Mouse (Mus musculus): ENCODE data around the gene Arl4a. TPM values are rescaled to one million over a fixed set of nuclear protein-coding genes. Genes with fewer than 3 reads are reported as not detected.

Arl4a gene
- polyA plus RNA-seq, 1 experiment from 2014 or later = 61.4 TPM

- Histone ChIP-seq H3K4me2 (no peak overlapping the region), H3K9me3 (replicated peaks) (no peaks in the 10 kb centered on the region), H3K4me1 (peaks cover 16% of the 10 kb centered on the region), H3K36me3 (no peaks in the 10 kb centered on the region), H3K9ac (no peak overlapping the region), H3K4me3 (no peak overlapping the region), H3K27me3 (replicated peaks) (no peaks in the 10 kb centered on the region), H3K27ac (no peak overlapping the region)
- no peak for ATAC-seq
- WGBS (ENCODE audit: insufficient replicate concordance) = 48% methylated on average over 4 of the region's 4 CpGs
These were observed 39.0 kb downstream of the Arl4a start for GRCm38 (mm10) chr12:39998853-39999195.

- H3K4me1 ChIP-seq = peaks cover 16% of the 10 kb centered on the region
- no peak overlapping the region for H3K9ac ChIP-seq
- H3K27me3 ChIP-seq (replicated peaks) = no peaks in the 10 kb centered on the region
- H3K36me3 ChIP-seq = no peaks in the 10 kb centered on the region
- H3K4me2 ChIP-seq = no peak overlapping the region
- no peak overlapping the region for H3K27ac ChIP-seq
- no peak overlapping the region for H3K4me3 ChIP-seq
- no peaks in the 10 kb centered on the region for H3K9me3 ChIP-seq (replicated peaks)
- ATAC-seq = no peak
- 29% methylated on average over 9 of the region's 9 CpGs for WGBS (ENCODE audit: insufficient replicate concordance)
These were observed 39.6 kb downstream of the Arl4a start for GRCm38 (mm10) chr12:39998070-39998852.

DNA sequence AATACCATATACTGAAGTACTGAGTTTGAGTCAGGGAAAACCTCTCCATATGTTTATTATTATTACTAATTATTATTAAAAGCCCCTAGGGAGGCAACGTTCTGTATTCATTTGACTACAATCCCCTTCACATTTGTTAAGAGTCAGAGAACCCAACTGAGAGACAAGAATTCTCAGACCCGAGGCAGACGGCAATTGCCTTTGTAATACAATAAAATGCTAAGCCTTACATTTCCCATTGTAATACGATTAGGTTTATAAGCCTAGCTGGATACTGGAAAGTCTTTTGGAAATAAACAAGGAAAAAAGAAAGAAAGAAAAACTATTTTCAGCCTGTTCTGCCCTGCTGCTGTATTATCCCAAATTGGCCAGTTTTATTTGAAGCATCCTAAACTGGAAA is 40.2 kb downstream of the Arl4a start:
- Histone ChIP-seq H3K36me3 (no peaks in the 10 kb centered on the region), H3K4me3 (no peak overlapping the region), H3K27me3 (replicated peaks) (no peaks in the 10 kb centered on the region), H3K9me3 (replicated peaks) (no peaks in the 10 kb centered on the region), H3K4me2 (no peak overlapping the region), H3K4me1 (peaks cover 16% of the 10 kb centered on the region), H3K9ac (no peak overlapping the region), H3K27ac (no peak overlapping the region)
- no peak for ATAC-seq
- 59% methylated on average over 4 of the region's 4 CpGs for WGBS (ENCODE audit: insufficient replicate concordance)

DNA sequence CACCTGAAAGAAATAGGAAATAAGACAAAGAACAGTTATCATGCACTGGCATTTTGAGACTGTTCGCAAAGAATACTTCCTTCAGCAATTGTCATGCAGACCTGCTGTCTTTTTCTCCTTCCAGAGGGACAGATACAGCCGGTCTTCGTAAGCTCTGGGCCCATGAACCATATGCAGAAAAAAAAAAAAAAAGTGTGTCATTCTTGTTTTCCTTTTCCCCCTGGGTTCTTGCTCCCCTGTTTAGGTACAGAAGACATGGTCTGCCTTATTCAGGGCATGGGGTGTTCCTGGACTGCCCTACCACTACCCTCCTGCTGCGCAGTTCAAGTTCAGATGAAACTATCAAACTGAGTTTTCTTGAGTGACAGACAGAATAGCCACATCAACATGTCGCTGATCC is 41.8 kb downstream of the Arl4a start:
- H3K9ac ChIP-seq = peak overlapping the region; percentile 33; the same call in 1 of the 2 replicates
- H3K36me3 ChIP-seq = no peaks in the 10 kb centered on the region
- H3K4me1 ChIP-seq = peaks cover 16% of the 10 kb centered on the region
- WGBS (ENCODE audit: insufficient replicate concordance) = 50% methylated on average over 5 of the region's 5 CpGs
- H3K27ac ChIP-seq = peak overlapping the region; percentile 31
- ATAC-seq = peak; percentile 65
- no peak overlapping the region for H3K4me2 ChIP-seq
- H3K4me3 ChIP-seq = no peak overlapping the region
- H3K9me3 ChIP-seq (replicated peaks) = no peaks in the 10 kb centered on the region
- no peaks in the 10 kb centered on the region for H3K27me3 ChIP-seq (replicated peaks)

GRCm38 (mm10) chr12:39995609-39996008 is 42.2 kb downstream of the Arl4a start:
- no peak overlapping the region for H3K4me2 ChIP-seq
- peak; percentile 90 for ATAC-seq
- peak overlapping the region; percentile 31; the same call in 1 of the 2 replicates for H3K27ac ChIP-seq
- H3K36me3 ChIP-seq = no peaks in the 10 kb centered on the region
- no peak overlapping the region for H3K4me3 ChIP-seq
- no peak overlapping the region for H3K9ac ChIP-seq
- WGBS (ENCODE audit: insufficient replicate concordance) = 26% methylated on average over 1 of the region's 1 CpGs
- peaks cover 16% of the 10 kb centered on the region for H3K4me1 ChIP-seq
- no peaks in the 10 kb centered on the region for H3K27me3 ChIP-seq (replicated peaks)
- H3K9me3 ChIP-seq (replicated peaks) = no peaks in the 10 kb centered on the region

- peaks cover 12% of the 10 kb centered on the region for H3K4me1 ChIP-seq
- no peaks in the 10 kb centered on the region for H3K27me3 ChIP-seq (replicated peaks)
- no peak overlapping the region for H3K4me3 ChIP-seq
- H3K9me3 ChIP-seq (replicated peaks) = no peaks in the 10 kb centered on the region
- no peak overlapping the region for H3K4me2 ChIP-seq
- H3K9ac ChIP-seq = no peak overlapping the region
- H3K27ac ChIP-seq = no peak overlapping the region
- H3K36me3 ChIP-seq = no peaks in the 10 kb centered on the region
- 63% methylated on average over 6 of the region's 6 CpGs for WGBS (ENCODE audit: insufficient replicate concordance)
- ATAC-seq = no peak
These were observed 45.0 kb downstream of the Arl4a start for GRCm38 (mm10) chr12:39992767-39993302.

GRCm38 (mm10) chr12:39990830-39991780 is 46.7 kb downstream of the Arl4a start:
- H3K36me3 ChIP-seq = no peaks in the 10 kb centered on the region
- ATAC-seq = no peak
- no peak overlapping the region for H3K9ac ChIP-seq
- no peak overlapping the region for H3K4me3 ChIP-seq
- no peak overlapping the region for H3K27ac ChIP-seq
- no peaks in the 10 kb centered on the region for H3K9me3 ChIP-seq (replicated peaks)
- WGBS (ENCODE audit: insufficient replicate concordance) = 58% methylated on average over 4 of the region's 4 CpGs
- peaks cover 8% of the 10 kb centered on the region for H3K4me1 ChIP-seq
- no peaks in the 10 kb centered on the region for H3K27me3 ChIP-seq (replicated peaks)
- no peak overlapping the region for H3K4me2 ChIP-seq

GRCm38 (mm10) chr12:39989136-39989535 is 48.7 kb downstream of the Arl4a start:
- H3K27ac ChIP-seq = no peak overlapping the region
- no peak overlapping the region for H3K4me2 ChIP-seq
- no peaks in the 10 kb centered on the region for H3K27me3 ChIP-seq (replicated peaks)
- no peak for ATAC-seq
- no peak overlapping the region for H3K9ac ChIP-seq
- H3K36me3 ChIP-seq = no peaks in the 10 kb centered on the region
- H3K9me3 ChIP-seq (replicated peaks) = no peaks in the 10 kb centered on the region
- WGBS (ENCODE audit: insufficient replicate concordance) = 74% methylated on average over 4 of the region's 4 CpGs
- no peak overlapping the region for H3K4me3 ChIP-seq
- H3K4me1 ChIP-seq = no peaks in the 10 kb centered on the region

DNA sequence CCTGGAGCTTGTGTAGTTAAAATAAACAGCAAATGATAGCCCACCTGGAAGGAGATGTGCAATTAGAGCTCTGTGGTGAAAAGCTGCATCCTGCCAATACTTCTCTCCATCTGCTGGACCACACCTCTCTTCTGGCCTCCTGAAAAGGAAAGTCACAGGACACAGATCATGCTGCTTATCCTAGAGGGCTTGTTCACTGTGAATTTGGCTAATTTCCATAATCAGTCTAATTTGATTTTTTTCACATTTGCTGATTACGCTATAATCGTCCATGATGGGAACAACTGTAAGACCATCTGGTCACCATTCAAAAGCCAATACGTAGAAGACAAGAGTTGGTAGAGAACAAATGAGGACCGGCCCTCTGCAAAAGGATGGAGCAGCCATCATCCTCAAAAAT is 50.6 kb downstream of the Arl4a start:
- H3K4me1 ChIP-seq = no peaks in the 10 kb centered on the region
- H3K27me3 ChIP-seq (replicated peaks) = no peaks in the 10 kb centered on the region
- H3K27ac ChIP-seq = no peak overlapping the region
- no peak overlapping the region for H3K9ac ChIP-seq
- H3K4me3 ChIP-seq = no peak overlapping the region
- H3K36me3 ChIP-seq = no peaks in the 10 kb centered on the region
- H3K9me3 ChIP-seq (replicated peaks) = no peaks in the 10 kb centered on the region
- H3K4me2 ChIP-seq = no peak overlapping the region
- WGBS (ENCODE audit: insufficient replicate concordance) = 81% methylated on average over 4 of the region's 4 CpGs
- ATAC-seq = no peak

DNA sequence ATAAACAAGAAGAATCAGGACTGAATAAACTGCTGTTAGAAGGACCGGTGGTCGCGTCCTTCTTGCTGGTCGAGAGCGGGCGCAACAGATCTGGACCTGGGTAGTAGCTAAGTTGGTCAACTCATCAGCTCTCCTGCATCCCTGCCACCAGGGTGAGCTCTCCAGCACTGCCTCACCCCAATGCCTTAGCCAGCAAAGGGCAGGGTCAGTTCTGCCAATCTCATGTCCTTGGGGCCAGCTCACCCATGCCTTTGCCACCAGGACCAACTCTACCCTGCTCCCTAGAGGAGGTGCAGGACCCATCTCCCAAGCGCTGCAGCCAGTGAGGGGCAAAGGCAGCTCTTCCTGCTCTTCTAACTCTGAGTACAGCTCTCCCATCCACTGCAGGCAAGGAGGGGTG is 52.2 kb downstream of the Arl4a start:
- ATAC-seq = peak; percentile 42; the same call in 1 of the 2 replicates
- Histone ChIP-seq H3K27me3 (replicated peaks) (no peaks in the 10 kb centered on the region), H3K4me1 (no peaks in the 10 kb centered on the region), H3K9ac (no peak overlapping the region), H3K36me3 (no peaks in the 10 kb centered on the region), H3K27ac (no peak overlapping the region), H3K9me3 (replicated peaks) (no peaks in the 10 kb centered on the region), H3K4me2 (no peak overlapping the region), H3K4me3 (no peak overlapping the region)
- WGBS (ENCODE audit: insufficient replicate concordance) = 89% methylated on average over 7 of the region's 7 CpGs

DNA sequence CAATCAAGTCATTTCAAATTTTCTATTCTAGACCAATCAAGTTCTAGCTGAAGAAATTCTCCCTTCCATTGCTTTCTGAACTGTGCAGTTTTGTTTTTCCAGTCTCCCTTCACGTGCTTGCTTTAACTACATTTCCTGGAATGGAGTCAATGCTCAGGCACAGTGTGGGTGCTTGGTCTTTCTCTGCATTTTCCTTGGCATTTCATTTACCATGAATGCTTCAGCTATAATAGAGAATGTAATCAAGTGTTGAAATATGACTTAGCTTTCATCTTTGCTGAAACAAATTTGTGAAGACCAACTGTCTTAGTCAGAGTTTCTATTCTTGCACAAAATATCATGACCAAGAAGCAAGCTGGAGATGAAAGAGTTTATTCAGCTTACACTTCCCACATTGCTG is 58.0 kb downstream of the Arl4a start:
- ATAC-seq = no peak

GRCm38 (mm10) chr12:39979066-39979465 is 58.8 kb downstream of the Arl4a start:
- Histone ChIP-seq H3K9me3 (replicated peaks) (no peaks in the 10 kb centered on the region), H3K27me3 (replicated peaks) (no peaks in the 10 kb centered on the region), H3K4me2 (no peak overlapping the region), H3K4me3 (no peak overlapping the region), H3K27ac (no peak overlapping the region), H3K36me3 (no peaks in the 10 kb centered on the region), H3K4me1 (no peaks in the 10 kb centered on the region), H3K9ac (no peak overlapping the region)
- WGBS (ENCODE audit: insufficient replicate concordance) = 77% methylated on average over 5 of the region's 5 CpGs
- no peak for ATAC-seq

More for the DNA sequence above, 58.0 kb downstream of the Arl4a start:
- Histone ChIP-seq H3K36me3 (no peaks in the 10 kb centered on the region), H3K27ac (no peak overlapping the region), H3K9ac (no peak overlapping the region), H3K4me3 (no peak overlapping the region), H3K27me3 (replicated peaks) (no peaks in the 10 kb centered on the region), H3K4me2 (no peak overlapping the region), H3K9me3 (replicated peaks) (no peaks in the 10 kb centered on the region), H3K4me1 (no peaks in the 10 kb centered on the region)
- 53% methylated on average over 1 of the region's 1 CpGs for WGBS (ENCODE audit: insufficient replicate concordance)

Data from liver, embryonic 12.5 days (tissue).